Mouse (Mus musculus) liver (tissue): ENCODE results near the gene Ptx4.

Experiments
- DNase-seq: peaks from one replicate; pipeline ENCODE4 v3.0.0-alpha.2; 2020; ENCODE audit warnings: mixed read lengths

Gene Ptx4

GRCm38 (mm10) chr17:25120406-25120805, at the start of gene Ptx4:
Ptx4 (plus strand) TSS chr17:25120760.
- DNase-seq, result no peak

- DNase-seq, result no peak
Observed at GRCm38 (mm10) chr17:25076906-25077305, 43.7 kb upstream of the Ptx4 start.

- DNase-seq, result peak; percentile 53
Observed at GRCm38 (mm10) chr17:25077771-25078372, 42.7 kb upstream of the Ptx4 start.

DNA sequence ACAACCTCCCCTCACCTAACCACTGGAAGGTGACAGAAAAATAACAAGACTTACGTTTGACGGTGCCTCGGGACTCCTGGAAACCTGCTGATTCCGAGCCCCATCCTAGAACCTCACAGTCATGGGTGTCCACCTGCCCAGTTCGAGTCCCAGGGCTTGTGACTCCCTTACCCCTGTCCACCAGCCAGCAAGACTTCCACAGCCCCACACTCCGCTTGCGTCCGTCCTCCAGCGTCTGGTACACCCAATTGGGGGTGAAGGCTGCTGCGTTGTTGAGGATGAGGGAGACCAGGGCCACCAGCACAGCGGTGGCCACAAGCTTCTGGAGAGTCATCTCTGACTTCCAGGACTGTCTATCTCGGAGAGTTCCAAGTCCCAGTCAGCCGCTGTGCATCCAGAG, 40.4 kb upstream of the Ptx4 start:
- no peak for DNase-seq

- peak; percentile 34 for DNase-seq
Observed at GRCm38 (mm10) chr17:25080960-25081381, 39.6 kb upstream of the Ptx4 start.

GRCm38 (mm10) chr17:25082081-25082847, 38.3 kb upstream of the Ptx4 start:
- peak; percentile 33 for DNase-seq

DNA sequence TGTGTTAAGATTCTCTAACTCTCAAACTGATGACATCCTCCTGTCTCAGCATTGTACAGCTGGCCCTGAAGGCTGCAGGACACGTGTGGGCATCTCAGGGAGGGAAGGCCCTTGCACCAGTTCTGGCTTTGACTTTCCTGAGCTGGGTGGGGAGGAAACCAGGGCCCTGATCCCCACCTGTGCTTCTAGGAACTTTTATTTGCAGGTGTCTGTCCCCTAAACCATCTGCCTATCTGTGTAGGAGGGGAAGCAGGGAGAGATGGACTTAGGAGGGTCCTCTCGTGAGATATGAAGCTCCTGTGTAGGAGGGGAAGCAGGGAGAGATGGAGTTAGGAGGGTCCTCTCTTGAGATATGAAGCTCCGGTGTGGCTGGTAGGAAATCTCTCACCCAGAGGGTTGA, 37.7 kb upstream of the Ptx4 start:
- DNase-seq, result no peak

GRCm38 (mm10) chr17:25083444-25083931, 37.1 kb upstream of the Ptx4 start, which contains the start of gene Tmem204:
Tmem204 (minus strand) TSS chr17:25083591.
- DNase-seq, result peak; percentile 60

GRCm38 (mm10) chr17:25084835-25085385, 35.6 kb upstream of the Ptx4 start:
- DNase-seq, result no peak

DNA sequence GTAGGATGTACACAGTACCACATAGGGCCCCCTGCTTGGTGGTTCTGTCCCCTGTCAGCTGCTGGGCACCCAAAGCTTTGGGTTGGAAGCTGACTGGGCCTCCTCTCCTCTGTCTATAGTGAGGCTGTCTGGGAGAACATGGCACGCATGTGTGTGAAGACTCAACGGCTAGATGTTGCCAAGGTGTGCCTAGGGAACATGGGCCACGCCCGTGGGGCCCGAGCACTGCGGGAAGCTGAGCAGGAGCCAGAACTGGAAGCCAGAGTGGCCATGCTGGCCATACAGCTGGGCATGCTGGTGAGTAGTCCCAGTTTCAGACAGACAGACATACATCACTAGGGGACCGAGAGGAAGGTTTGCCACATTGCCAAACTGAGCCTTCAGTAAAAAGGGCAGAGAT, 33.8 kb upstream of the Ptx4 start:
- peak; percentile 87 for DNase-seq

GRCm38 (mm10) chr17:25089158-25089557, 31.4 kb upstream of the Ptx4 start:
- peak; percentile 85 for DNase-seq

GRCm38 (mm10) chr17:25090450-25090849, 30.1 kb upstream of the Ptx4 start:
- DNase-seq, result peak; percentile 63

GRCm38 (mm10) chr17:25096221-25096620, 24.3 kb upstream of the Ptx4 start:
- no peak for DNase-seq

DNA sequence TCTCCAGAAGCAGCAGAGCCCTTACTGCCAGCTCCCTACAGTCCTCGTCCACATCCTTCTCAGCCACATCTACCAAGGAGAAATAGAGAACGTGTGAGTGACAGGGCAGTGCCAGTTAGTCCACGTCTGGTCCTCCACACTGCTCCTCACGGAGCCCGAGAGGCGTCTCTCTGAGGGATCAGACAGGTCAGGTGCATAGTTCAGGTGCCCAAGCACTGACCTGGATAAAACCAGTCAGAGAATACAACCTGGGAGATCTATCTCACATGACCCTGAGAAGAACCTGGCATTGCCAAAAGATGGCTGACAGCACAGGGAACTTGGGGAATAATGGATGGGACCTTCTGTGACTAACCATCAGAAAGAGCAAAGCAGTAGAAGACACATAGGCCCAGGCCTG, 20.5 kb upstream of the Ptx4 start:
- no peak for DNase-seq

DNA sequence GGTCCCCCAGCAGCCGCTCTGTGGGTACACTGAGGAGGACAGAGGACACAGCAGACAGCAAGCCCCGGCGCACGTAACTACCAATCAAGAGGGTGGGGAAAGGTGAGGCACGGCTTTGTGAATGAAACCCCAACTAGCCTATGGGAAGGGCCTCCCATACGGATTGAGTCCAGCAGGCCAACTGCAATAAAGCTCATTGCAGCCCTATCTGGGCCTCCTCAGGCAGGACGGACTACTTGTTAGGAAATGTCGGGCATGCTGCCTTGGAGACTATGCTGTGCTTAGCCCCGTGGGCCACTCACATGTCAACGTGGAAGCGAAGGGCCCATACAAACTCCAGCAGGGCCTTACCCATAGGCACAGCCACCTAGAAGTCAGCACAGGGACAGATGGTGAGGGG, 19.2 kb upstream of the Ptx4 start:
- DNase-seq, result no peak

- DNase-seq, result no peak
Observed at GRCm38 (mm10) chr17:25107786-25108185, 12.8 kb upstream of the Ptx4 start.

DNA sequence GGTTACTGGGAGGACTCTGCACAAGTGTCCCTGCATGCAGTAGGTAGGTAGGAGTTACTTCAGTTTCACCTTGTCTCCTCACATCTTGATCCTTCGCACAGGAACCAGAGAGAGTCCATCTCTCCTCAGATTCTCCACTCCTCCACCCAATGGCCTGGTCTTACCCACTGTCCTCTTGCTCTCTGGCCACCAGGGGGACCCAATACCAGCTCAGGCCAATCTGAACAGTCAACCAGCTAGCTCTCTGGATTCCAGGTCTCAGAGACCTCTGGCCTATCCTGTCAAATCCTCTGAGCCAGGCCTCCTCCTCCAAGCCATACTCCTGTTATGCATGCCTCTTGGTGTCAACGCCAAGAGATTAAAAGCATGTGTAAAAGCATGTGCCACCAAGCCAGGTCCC, 11.0 kb upstream of the Ptx4 start:
- peak; percentile 66 for DNase-seq

- no peak for DNase-seq
Observed at GRCm38 (mm10) chr17:25110590-25110989, 10.0 kb upstream of the Ptx4 start.

DNA sequence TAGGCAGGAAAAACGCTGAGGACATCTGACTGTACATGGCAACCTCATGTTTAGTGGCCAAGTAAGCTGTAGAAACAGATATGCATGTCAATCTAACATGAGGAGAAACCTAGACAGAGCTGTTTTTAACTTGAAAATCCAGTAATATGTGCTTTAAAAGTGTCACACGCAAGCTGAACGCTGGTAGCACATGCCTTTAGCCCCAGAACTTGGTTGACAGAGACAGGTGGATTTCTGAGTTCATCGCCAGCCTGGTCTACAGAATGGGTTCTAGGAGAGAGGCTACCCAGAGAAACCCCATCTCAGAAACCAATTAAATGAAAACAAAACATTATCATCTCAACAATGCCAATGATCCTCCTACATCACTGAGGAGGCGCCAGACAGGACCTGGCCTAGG, 9.3 kb upstream of the Ptx4 start:
- DNase-seq, result no peak

GRCm38 (mm10) chr17:25111739-25112422, 8.7 kb upstream of the Ptx4 start:
- DNase-seq, result no peak

- DNase-seq, result no peak
Observed at GRCm38 (mm10) chr17:25112423-25112810, 8.1 kb upstream of the Ptx4 start.

DNA sequence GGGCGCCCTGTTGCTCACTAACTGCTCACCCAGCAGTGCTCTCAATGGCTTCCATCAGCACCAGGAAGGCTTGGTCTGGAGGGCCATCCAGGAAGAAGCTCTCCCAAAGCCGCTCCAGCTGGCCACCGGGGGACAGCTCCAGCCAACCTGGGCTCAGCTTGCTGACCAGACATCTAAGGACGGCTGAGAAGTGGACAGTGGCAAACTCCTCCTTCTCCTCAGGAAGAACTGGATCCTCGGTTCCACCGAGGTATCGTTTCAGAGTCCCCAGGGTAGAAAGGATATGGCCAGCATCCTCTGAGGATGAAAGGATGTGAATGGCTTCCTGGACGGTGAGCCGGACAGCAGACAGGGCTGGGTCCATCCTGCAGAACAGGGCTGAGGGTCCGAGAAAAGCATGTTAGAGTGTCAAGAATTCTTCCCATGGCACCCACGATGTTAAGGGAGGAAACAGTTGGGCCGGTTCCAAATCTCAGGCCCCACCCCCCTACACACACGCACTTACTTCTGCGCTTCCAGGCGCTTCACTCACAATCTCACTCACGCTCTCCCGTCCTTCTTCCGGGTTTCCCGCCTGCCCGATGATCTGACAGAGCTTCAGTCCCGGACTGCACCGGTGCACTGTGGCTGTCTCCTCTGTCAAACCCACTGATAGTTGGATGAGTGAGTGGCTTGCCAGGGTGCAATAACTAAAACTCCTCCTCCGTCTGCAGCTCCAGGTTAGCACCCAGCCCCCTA, 5.5 kb upstream of the Ptx4 start:
- DNase-seq, result peak; percentile 68
